Comparison of ENCODE assay signal across 18 mouse cellular contexts in genomic region chr4:154358816-154359215, GRCm38 (mm10). TPM values are rescaled to one million over a fixed set of nuclear protein-coding genes. Genes with fewer than 3 reads are reported as not detected.
DNase-seq lines count a peak whose midpoint lies in the region; ATAC-seq lines count a peak whose summit lies in the region.
"Had no signal": no experiment of that assay in that cellular context is flagged by ENCODE, and none has a peak within 500 bp of the region (broad histone marks: within the 10 kb centered on the region; RNA-seq: fewer than 3 reads in every experiment).

No protein-coding gene starts in this region.

- H3K27me3 ChIP-seq in midbrain, embryonic 10.5 days (ENCODE audit: low read depth, poor library complexity, severe bottlenecking): peaks cover 50% of the 10 kb centered on the region
- no peaks in the 10 kb centered on the region for H3K27me3 ChIP-seq in midbrain, embryonic 15.5 days (replicated peaks)
- H3K27me3 ChIP-seq in heart, embryonic 16.5 days (ENCODE audit: control insufficient read depth, insufficient read depth, low read length): no peaks in the 10 kb centered on the region
- peaks cover 4% of the 10 kb centered on the region; the same call in 1 of the 2 replicates for H3K27me3 ChIP-seq in lung, embryonic 15.5 days
- no peaks in the 10 kb centered on the region for H3K27me3 ChIP-seq in stomach, embryonic 16.5 days (ENCODE audit: control insufficient read depth, insufficient read depth, low read length)
- H3K27me3 ChIP-seq: CH12.LX had no signal

- no peak overlapping the region for H3K4me3 ChIP-seq in midbrain, embryonic 10.5 days
- H3K4me3 ChIP-seq in midbrain, embryonic 15.5 days: no peak overlapping the region
- H3K4me3 ChIP-seq in heart, embryonic 16.5 days (ENCODE audit: low read length): no peak overlapping the region
- no peak overlapping the region for H3K4me3 ChIP-seq in lung, embryonic 15.5 days
- H3K4me3 ChIP-seq in stomach, embryonic 16.5 days (replicated peaks; ENCODE audit: low read length): no peak overlapping the region
- H3K4me3 ChIP-seq: forebrain, embryonic 12.5 days; left cerebral cortex, adult 2 months; megakaryocyte, embryonic 14.5 days; neural tube, embryonic 12.5 days had no signal

- H3K4me1 ChIP-seq in midbrain, embryonic 10.5 days: peaks cover 20% of the 10 kb centered on the region
- peaks cover 9% of the 10 kb centered on the region; the same call in 1 of the 2 replicates for H3K4me1 ChIP-seq in midbrain, embryonic 15.5 days
- peaks cover 30% of the 10 kb centered on the region for H3K4me1 ChIP-seq in heart, embryonic 16.5 days (ENCODE audit: control insufficient read depth, insufficient read depth, low read length)
- peaks cover 33% of the 10 kb centered on the region for H3K4me1 ChIP-seq in lung, embryonic 15.5 days
- no peaks in the 10 kb centered on the region for H3K4me1 ChIP-seq in stomach, embryonic 16.5 days (ENCODE audit: control insufficient read depth, insufficient read depth, low read length)
- H3K4me1 ChIP-seq: megakaryocyte, embryonic 14.5 days; neural tube, embryonic 12.5 days had no signal

- no peak for DNase-seq in midbrain, embryonic 10.5 days (ENCODE audit: low spot score)
- DNase-seq in urinary bladder, adult 18-20 months (ENCODE audit: low spot score in 2 of 2): no peak
- no peak for DNase-seq in kidney, postnatal 10 days
- DNase-seq: cerebellum, adult 9-10 months; gastrocnemius, postnatal 25 days; kidney, postnatal 36 days had no signal

- H3K4me2 ChIP-seq in midbrain, embryonic 15.5 days: no peak overlapping the region
- no peak overlapping the region for H3K4me2 ChIP-seq in heart, embryonic 16.5 days (ENCODE audit: low read depth, low read length)
- H3K4me2 ChIP-seq in lung, embryonic 15.5 days: peak overlapping the region; percentile 11; the same call in 1 of the 2 replicates
- H3K4me2 ChIP-seq in stomach, embryonic 16.5 days (ENCODE audit: low read depth, low read length): peak overlapping the region; percentile 33
- H3K4me2 ChIP-seq: forebrain, embryonic 12.5 days; liver, embryonic 11.5 days; neural tube, embryonic 12.5 days had no signal

- no peaks in the 10 kb centered on the region for H3K9me3 ChIP-seq in midbrain, embryonic 10.5 days (replicated peaks)
- no peaks in the 10 kb centered on the region for H3K9me3 ChIP-seq in midbrain, embryonic 15.5 days
- H3K9me3 ChIP-seq in heart, embryonic 16.5 days (replicated peaks; ENCODE audit: control insufficient read depth, low read length): 0 out of 2 replicates have a peak, but pooled peaks cover 2% of the 10 kb centered on the region
- H3K9me3 ChIP-seq in lung, embryonic 15.5 days: no peaks in the 10 kb centered on the region
- H3K9me3 ChIP-seq in stomach, embryonic 16.5 days (replicated peaks; ENCODE audit: control insufficient read depth, low read length): no peaks in the 10 kb centered on the region
- H3K9me3 ChIP-seq: forebrain, embryonic 12.5 days; megakaryocyte, embryonic 14.5 days; neural tube, embryonic 12.5 days had no signal

- peak overlapping the region; percentile 42; the same call in 1 of the 2 replicates for H3K27ac ChIP-seq in midbrain, embryonic 10.5 days (replicated peaks)
- no peak overlapping the region for H3K27ac ChIP-seq in midbrain, embryonic 15.5 days
- H3K27ac ChIP-seq in heart, embryonic 16.5 days (ENCODE audit: low read length): peak overlapping the region; percentile 79
- H3K27ac ChIP-seq in lung, embryonic 15.5 days: peak overlapping the region; percentile 90
- peak overlapping the region; percentile 94 for H3K27ac ChIP-seq in stomach, embryonic 16.5 days (ENCODE audit: low read length)
- H3K27ac ChIP-seq: forebrain, embryonic 12.5 days; left cerebral cortex, adult 2 months; neural tube, embryonic 12.5 days had no signal

- WGBS in midbrain, embryonic 10.5 days: 61% methylated on average over 11 of the region's 11 CpGs
- 39% methylated on average over 11 of the region's 11 CpGs for WGBS in midbrain, embryonic 15.5 days
- 36% methylated on average over 11 of the region's 11 CpGs for WGBS in heart, embryonic 16.5 days
- WGBS in lung, embryonic 15.5 days: 35% methylated on average over 11 of the region's 11 CpGs
- WGBS in stomach, embryonic 16.5 days: 41% methylated on average over 11 of the region's 11 CpGs

- H3K36me3 ChIP-seq in midbrain, embryonic 10.5 days: peaks cover 3% of the 10 kb centered on the region; the same call in 1 of the 2 replicates
- H3K36me3 ChIP-seq in midbrain, embryonic 15.5 days (replicated peaks): no peaks in the 10 kb centered on the region
- H3K36me3 ChIP-seq in heart, embryonic 16.5 days (ENCODE audit: control insufficient read depth, insufficient read depth): no peaks in the 10 kb centered on the region
- H3K36me3 ChIP-seq in lung, embryonic 15.5 days: no peaks in the 10 kb centered on the region
- 0 out of 2 replicates have a peak, but pooled peaks cover 4% of the 10 kb centered on the region for H3K36me3 ChIP-seq in stomach, embryonic 16.5 days (ENCODE audit: control insufficient read depth, insufficient read depth, low read length)
- H3K36me3 ChIP-seq: neural tube, embryonic 12.5 days had no signal

- ATAC-seq in midbrain, embryonic 15.5 days (replicated peaks): no peak
- peak; percentile 23; the same call in 1 of the 2 replicates for ATAC-seq in heart, embryonic 16.5 days (replicated peaks; ENCODE audit: extremely low read depth, insufficient read depth, low FRiP score)
- ATAC-seq in lung, embryonic 15.5 days (ENCODE audit: borderline replicate concordance, extremely low read depth, low FRiP score, low TSS enrichment): peak; percentile 50
- peak; percentile 69 for ATAC-seq in stomach, embryonic 16.5 days (ENCODE audit: insufficient read depth, low FRiP score)
- ATAC-seq: hindbrain, embryonic 16.5 days had no signal

- H3K9ac ChIP-seq in midbrain, embryonic 15.5 days: no peak overlapping the region
- peak overlapping the region; percentile 53 for H3K9ac ChIP-seq in heart, embryonic 16.5 days (ENCODE audit: low read length)
- no peak overlapping the region for H3K9ac ChIP-seq in lung, embryonic 15.5 days
- H3K9ac ChIP-seq in stomach, embryonic 16.5 days (ENCODE audit: low read length): peak overlapping the region; percentile 50
- H3K9ac ChIP-seq: forebrain, embryonic 12.5 days; neural tube, embryonic 12.5 days had no signal

RNA-seq across cellular contexts. Expression of gene B230104I21Rik, which starts 22.9 kb away (rescaled TPM):
- 0.16 TPM in 1 of 2 replicates, not detected in the other for polyA plus RNA-seq in midbrain, embryonic 10.5 days (2016; fragmentation: Nextera tagmentation; extraction: Ambion mirVana)
- not detected in 2 replicates for polyA plus RNA-seq in midbrain, embryonic 15.5 days (2015; fragmentation: Nextera tagmentation; extraction: Ambion mirVana)
- polyA plus RNA-seq in heart, embryonic 16.5 days (2015; fragmentation: Nextera tagmentation; extraction: Ambion mirVana): 0.17 TPM in 1 of 2 replicates, not detected in the other
- not detected in 2 replicates for polyA plus RNA-seq in lung, embryonic 15.5 days (2015; fragmentation: Nextera tagmentation; extraction: Ambion mirVana)
- polyA plus RNA-seq in stomach, embryonic 16.5 days (2015; fragmentation: Nextera tagmentation; extraction: Ambion mirVana): not detected in 2 replicates
- polyA plus RNA-seq: embryonic facial prominence, embryonic 11.5 days; hindbrain, embryonic 16.5 days; liver, embryonic 11.5 days; neural tube, embryonic 12.5 days had no signal

RNA-seq across cellular contexts. Expression of gene Arhgef16, which starts 57.3 kb away (rescaled TPM):
- polyA plus RNA-seq in midbrain, embryonic 10.5 days (2016; fragmentation: Nextera tagmentation; extraction: Ambion mirVana): 1.4 and 1.6 TPM in 2 replicates
- polyA plus RNA-seq in midbrain, embryonic 15.5 days (2015; fragmentation: Nextera tagmentation; extraction: Ambion mirVana): 0.96 and 1.4 TPM in 2 replicates
- polyA plus RNA-seq in heart, embryonic 16.5 days (2015; fragmentation: Nextera tagmentation; extraction: Ambion mirVana): 4.3 and 5.3 TPM in 2 replicates
- 20.8 and 23.0 TPM in 2 replicates for polyA plus RNA-seq in lung, embryonic 15.5 days (2015; fragmentation: Nextera tagmentation; extraction: Ambion mirVana)
- 36.2 and 41.2 TPM in 2 replicates for polyA plus RNA-seq in stomach, embryonic 16.5 days (2015; fragmentation: Nextera tagmentation; extraction: Ambion mirVana)

Comparison
In these comparisons a context has a peak if more than half of its experiments do, and no peak if none do; other contexts are left out.
1. H3K4me2 ChIP-seq: peak in lung, embryonic 15.5 days (single experiment) and stomach, embryonic 16.5 days (single experiment); none in midbrain, embryonic 15.5 days (single experiment) and heart, embryonic 16.5 days (single experiment).
2. H3K9ac ChIP-seq: peak in heart, embryonic 16.5 days (single experiment) and stomach, embryonic 16.5 days (single experiment); none in midbrain, embryonic 15.5 days (single experiment) and lung, embryonic 15.5 days (single experiment).